Mouse (Mus musculus): ENCODE data around the gene Insrr. TPM values are rescaled to one million over a fixed set of nuclear protein-coding genes. Genes with fewer than 3 reads are reported as not detected.

The Insrr gene
- polyA plus RNA-seq (2017; shearing (Covaris generic)): not detected

GRCm38 (mm10) chr3:87796736-87797334, at the start of gene Insrr:
TSS of gene Insrr (plus strand) at chr3:87796951.

GRCm38 (mm10) chr3:87748431-87748830, 48.3 kb upstream of the Insrr start, which contains the start of gene Lrrc71:
TSS of gene Lrrc71 (minus strand) at chr3:87748625.

GRCm38 (mm10) chr3:87794922-87795325, 1.8 kb upstream of the Insrr start, which contains the start of gene Ntrk1:
TSS of gene Ntrk1 (minus strand) at chr3:87795162.

GRCm38 (mm10) chr3:87824206-87824605, 27.5 kb downstream of the Insrr start, which contains the start of gene Pear1:
TSS of gene Pear1 (minus strand) at chr3:87824306.

DNA sequence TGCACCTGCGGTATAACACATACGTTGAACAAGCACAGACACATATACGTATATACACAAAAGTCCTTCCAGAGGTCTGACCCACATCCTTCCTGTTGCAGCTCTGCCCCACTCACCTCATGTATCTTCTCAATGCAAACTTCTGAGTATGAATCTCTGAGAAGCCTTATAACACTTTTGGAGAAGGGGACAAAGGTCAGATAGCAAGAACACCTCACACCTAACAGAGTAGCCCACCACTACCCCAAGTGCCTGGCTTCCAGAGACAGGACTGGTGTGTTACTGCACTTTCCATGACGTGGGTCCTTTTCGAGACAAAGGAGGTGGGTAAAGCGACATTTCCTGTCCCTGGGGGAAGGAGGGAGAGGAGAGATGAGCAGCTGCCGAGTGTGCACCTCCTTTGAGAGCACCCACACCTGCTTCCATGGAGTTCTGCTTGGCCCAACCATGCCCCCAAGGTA, 49.9 kb downstream of the Insrr start, which contains the start of gene Sh2d2a:
Sh2d2a (plus strand) TSS at position 106 of the 461 bp plus-strand sequence.

Other genes starting within 250 kb of the Insrr start
- 27.1 TPM for gene Arhgef11, start 179.4 kb upstream of the Insrr start, polyA plus RNA-seq (2017; shearing (Covaris generic))
- gene Lrrc71, start 48.3 kb upstream of the Insrr start, polyA plus RNA-seq (2017; shearing (Covaris generic)): 0.29 TPM
- gene Ntrk1, start 1.8 kb upstream of the Insrr start, polyA plus RNA-seq (2017; shearing (Covaris generic)): not detected
- 20.4 TPM for gene Pear1, start 27.4 kb downstream of the Insrr start, polyA plus RNA-seq (2017; shearing (Covaris generic))
- gene Sh2d2a, start 49.8 kb downstream of the Insrr start, polyA plus RNA-seq (2017; shearing (Covaris generic)): 585 TPM
- gene Prcc, start 88.7 kb downstream of the Insrr start, polyA plus RNA-seq (2017; shearing (Covaris generic)): 19.8 TPM
- 154 TPM for gene Hdgf, start 109.4 kb downstream of the Insrr start, polyA plus RNA-seq (2017; shearing (Covaris generic))
- 125 TPM for gene Mrpl24, start 122.6 kb downstream of the Insrr start, polyA plus RNA-seq (2017; shearing (Covaris generic))
- gene Isg20l2, start 133.4 kb downstream of the Insrr start, polyA plus RNA-seq (2017; shearing (Covaris generic)): 39.1 TPM
- 20.3 TPM for gene Rrnad1, start 133.8 kb downstream of the Insrr start, polyA plus RNA-seq (2017; shearing (Covaris generic))
- gene Crabp2, start 151.7 kb downstream of the Insrr start, polyA plus RNA-seq (2017; shearing (Covaris generic)): not detected
- 0.10 TPM for gene Nes, start 174.1 kb downstream of the Insrr start, polyA plus RNA-seq (2017; shearing (Covaris generic))
- gene Bcan, start 203.3 kb downstream of the Insrr start, polyA plus RNA-seq (2017; shearing (Covaris generic)): not detected
- not detected for gene Hapln2, start 230.6 kb downstream of the Insrr start, polyA plus RNA-seq (2017; shearing (Covaris generic))
- gene Gpatch4, start 246.2 kb downstream of the Insrr start, polyA plus RNA-seq (2017; shearing (Covaris generic)): 28.3 TPM